Mouse (Mus musculus) erythroblast, embryonic 14.5 days (primary cell): ENCODE measurements at regions not wholly inside any gene's neighbourhood (a gene's known extent, or its start where the extent isn't known, plus 50 kb on each side); places are given as distances from the start of the nearest gene placed in this dataset.
"Not testable (repeated sequence)": the region's sequence is repeated elsewhere in the genome, so short reads cannot be mapped to it uniquely, and the experiment has no call there.

ENCODE experiments used
- GATA1 ChIP-seq: IDR thresholded peaks from 2 replicates; pipeline ENCODE4 v1.6.1; 2012; ENCODE audit warnings: low read length, inconsistent platforms, mixed read lengths
- TAL1 ChIP-seq: IDR thresholded peaks from 3 replicates; pipeline ENCODE4 v1.6.1; 2012; ENCODE audit warnings: low read length, inconsistent platforms, mixed read lengths

DNA sequence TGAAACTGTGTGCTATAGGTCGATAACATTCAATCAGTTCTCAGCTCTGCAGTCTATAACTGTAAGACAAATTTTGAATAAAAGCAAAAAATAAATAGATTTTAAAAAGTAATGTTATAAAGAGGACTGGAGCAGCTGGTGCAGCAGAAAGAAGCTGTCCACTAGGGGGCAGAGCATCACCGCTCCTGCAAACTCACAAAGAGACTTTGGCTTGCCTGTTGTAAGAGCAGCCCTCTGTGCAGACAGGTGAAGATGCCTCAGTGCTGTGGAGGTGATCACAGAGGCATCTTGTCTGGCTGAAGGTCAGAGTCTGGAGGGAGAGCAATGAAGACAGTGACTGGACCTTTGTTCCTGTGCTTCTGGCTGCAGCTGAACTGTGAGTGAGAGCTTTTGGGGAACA lies 588.2 kb downstream of the Dad1 start:
- not testable (repeated sequence) for TF ChIP-seq GATA1, TAL1
